Mouse (Mus musculus): ENCODE results near the gene Nfatc4.
A peak's percentile ranks its signal among the peaks of the same experiment; 100 is the strongest.

Gene Nfatc4

DNA sequence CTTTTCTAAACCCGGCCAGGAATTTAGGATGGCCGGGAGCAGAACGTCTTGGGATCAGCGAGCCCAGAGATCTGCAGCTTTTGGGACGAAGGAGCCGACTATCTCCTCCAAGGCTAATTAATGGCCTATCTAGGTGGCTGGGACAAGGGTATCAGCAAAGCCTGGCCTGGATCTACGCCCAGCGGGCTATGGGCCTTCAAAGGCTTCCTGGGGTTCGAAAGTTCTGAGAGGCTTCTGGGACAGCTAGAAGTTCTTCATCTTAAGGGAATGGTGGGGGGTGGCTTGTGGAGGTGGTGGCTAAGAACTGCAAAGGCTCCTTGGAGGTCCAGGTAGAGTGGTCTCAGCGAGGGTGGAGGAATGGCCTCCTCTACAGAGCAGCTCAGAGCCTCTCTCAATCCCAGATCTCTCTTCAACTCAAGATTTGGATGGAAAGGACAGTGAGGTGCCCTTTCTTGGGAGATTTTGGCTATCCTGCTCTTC, 1.1 kb downstream of the Nfatc4 start:
- peak; percentile 26 for DNase-seq

DNA sequence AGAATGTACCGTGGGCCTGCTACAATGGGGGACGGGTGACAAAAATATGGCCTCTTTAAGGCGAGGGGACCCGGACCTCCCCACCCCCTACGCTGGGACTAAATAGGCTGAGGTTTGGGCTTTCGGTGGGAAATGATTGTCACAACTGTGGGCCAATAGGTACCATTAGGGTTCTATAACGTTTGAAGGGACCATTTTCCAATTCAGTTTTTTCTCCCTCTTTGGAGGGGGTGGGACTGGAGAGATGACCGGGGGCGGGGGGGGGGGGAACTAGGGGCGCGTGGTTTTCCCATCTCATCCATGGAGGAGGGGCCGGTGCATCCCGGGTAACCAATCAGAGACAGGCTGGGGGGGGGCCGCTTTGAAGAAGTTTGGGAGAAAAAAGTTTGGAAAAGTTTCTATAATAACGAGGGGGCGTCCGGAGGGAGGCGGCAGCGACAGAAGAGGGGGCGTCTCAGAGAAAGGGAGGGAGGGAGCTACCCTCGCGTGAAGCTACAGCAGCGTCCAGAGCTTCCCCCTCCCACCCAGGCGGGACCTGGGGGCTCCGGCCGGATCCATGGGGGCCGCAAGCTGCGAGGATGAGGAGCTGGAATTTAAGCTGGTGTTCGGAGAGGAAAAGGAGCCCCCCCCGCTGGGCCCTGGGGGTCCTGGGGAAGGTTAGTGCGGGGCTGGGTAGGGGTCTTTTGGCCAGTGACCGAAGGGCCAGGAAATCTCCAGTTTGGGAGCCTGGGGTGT, 1.7 kb downstream of the Nfatc4 start:
- peak; percentile 12 for DNase-seq

GRCm38 (mm10) chr14:55825216-55826051, 2.5 kb downstream of the Nfatc4 start:
- peak; percentile 4 for DNase-seq

GRCm38 (mm10) chr14:55826142-55826541, 3.2 kb downstream of the Nfatc4 start:
- peak; percentile 1 for DNase-seq

DNA sequence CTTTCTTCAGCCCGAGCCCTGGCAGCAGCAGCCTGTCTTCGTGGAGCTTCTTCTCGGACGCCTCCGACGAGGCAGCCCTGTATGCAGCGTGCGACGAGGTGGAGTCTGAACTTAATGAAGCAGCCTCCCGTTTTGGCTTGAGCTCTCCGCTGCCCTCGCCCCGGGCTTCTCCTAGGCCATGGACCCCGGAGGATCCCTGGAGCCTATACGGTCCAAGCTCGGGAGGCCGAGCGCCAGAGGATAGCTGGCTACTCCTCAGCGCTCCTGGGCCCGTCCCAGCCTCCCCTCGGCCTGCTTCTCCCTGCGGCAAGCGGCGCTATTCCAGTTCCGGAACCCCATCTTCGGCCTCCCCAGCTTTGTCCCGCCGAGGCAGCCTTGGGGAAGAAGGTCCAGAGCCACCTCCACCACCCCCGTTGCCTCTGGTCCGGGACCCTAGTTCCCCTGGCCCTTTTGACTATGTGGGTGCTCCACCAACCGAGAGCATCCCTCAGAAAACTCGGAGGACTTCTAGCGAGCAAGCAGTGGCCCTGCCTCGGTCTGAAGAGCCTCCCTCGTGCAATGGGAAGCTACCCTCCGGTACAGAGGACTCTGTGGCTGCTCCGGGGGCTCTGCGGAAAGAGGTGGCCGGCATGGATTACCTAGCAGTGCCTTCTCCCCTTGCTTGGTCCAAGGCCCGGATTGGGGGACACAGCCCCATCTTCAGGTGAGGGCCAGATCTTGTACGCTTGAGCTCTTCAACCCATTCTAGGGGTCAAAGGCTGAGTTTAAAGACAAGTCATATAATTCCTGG, 3.8 kb downstream of the Nfatc4 start:
- DNase-seq: peak; percentile 1

- DNase-seq: peak; percentile 21
These were observed 5.8 kb downstream of the Nfatc4 start for GRCm38 (mm10) chr14:55828716-55829263.

DNA sequence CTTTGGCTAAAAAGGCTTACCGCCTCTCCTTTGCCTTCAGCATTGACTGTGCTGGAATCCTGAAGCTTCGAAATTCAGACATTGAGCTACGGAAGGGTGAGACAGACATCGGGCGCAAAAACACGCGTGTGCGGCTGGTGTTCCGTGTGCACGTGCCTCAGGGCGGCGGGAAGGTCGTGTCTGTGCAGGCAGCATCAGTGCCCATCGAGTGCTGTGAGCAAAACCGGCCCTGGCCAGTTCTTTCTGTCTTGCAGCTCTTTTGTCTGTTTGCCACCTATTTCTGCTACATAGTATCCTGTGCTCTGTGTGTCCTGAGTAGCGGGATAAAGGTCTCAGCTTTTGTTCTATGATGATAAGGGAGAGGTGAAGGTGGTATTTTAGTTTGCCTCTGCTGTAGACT, 6.9 kb downstream of the Nfatc4 start:
- DNase-seq: no peak

DNA sequence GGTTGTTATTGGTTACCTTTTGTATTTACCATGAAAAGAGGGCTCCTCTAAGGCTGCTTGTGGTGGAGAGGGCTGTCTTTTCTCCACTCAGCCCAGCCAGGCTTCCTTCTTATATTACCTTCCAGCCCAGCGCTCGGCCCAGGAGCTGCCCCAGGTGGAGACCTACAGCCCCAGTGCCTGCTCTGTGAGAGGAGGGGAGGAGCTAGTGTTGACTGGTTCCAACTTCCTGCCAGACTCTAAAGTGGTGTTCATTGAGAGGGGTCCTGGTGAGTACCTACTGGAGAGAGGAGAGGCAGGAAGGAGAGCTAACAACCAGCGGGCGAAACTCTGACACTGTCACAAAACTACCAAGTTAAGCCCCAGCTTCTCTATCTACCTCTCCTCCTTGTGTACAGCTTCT, 7.4 kb downstream of the Nfatc4 start:
- no peak for DNase-seq

GRCm38 (mm10) chr14:55833126-55833525, 10.2 kb downstream of the Nfatc4 start:
- DNase-seq: no peak

DNA sequence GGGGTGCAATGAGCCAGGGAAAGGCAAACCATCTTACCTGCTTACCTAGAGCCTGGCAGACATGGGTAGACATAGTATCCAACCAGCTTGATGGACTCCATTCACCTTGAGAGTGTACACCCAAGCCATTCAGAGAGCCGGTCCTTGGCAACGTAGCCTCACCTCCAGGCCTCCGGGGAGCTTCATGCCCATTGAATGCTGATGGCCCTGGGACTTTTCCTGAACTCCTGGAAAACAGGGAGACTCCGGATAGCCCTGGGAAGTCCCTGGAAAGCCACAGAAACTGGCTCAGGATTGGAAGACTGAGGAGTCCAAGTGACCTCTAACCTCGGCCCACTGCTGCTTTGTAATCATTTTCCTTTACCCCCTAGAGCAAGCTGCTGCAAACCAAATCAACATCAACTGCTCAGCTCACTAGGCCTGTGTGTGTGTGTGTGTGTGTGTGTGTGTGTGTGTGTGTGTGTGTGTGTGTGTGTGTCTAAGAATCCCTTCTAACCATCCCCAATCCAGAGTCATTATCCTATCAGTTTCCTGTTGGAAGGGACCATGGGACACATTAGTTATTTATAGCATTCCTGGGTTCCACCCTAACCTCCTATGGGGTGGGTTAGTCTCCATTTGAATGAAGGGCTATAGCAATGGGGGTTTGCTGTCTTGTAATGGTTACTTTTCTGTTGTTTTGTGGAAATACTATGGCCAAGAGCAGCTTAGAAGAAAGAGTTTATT, 12.0 kb downstream of the Nfatc4 start:
- DNase-seq: no peak

DNA sequence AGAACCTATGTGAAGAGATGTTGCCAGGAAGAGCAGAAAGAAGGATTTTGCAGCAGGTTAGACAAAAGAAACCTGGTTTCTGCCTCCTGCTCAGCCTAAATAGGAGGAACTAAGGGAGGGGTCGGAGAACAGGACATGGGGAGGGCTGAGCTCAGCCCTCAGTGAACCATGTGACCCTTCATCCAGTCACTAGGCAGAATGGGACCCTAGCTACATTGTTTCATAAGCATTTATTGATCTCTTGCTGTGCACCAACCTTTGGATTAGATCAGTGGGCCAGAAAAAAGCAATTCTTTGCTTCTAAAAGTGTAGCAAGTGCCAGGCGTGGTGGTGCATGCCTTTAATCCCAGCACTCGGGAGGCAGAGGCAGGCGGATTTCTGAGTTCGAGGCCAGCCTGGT, 15.4 kb downstream of the Nfatc4 start:
- no peak for DNase-seq

GRCm38 (mm10) chr14:55838740-55839139, 15.8 kb downstream of the Nfatc4 start:
- no peak for DNase-seq

- DNase-seq: no peak
These were observed 18.0 kb downstream of the Nfatc4 start for GRCm38 (mm10) chr14:55840853-55841366.

DNA sequence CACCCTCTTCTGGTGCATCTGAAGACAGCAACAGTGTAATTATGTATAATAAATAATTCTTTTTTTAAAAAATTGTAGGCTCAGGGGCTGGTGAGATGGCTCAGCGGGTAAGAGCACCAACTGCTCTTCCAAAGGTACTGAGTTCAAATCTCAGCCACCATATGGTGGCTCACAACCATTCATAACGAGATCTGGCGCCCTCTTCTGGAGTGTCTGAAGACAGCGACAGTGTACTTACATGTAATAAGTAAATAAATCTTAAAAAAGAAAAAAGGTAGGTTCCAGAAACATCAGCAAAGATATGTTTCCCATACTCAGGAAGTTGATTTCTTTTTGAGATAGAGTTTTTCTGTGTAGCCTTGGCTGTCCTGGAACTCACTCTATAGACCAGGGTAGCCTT, 19.9 kb downstream of the Nfatc4 start:
- DNase-seq: no peak

- DNase-seq: no peak
These were observed 22.8 kb downstream of the Nfatc4 start for GRCm38 (mm10) chr14:55845506-55846294.

DNA sequence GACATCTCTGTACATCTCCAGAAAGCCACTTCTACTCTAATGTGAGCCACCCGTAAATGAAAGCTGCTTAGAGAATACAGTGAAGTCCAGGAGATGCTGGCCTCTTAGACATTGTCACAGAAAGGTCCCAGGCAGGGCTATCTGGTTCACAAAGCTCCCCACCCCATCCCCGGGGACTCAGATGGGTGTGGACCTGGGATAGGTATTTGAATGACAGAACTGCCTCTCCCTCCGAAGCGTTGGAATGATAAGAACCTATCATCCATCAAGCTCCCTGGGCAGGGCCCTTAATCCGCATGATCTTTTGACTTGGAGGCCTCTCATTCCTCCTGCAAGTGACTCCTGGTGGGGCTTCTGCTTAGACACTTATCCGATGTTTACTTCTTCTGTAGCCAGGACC, 27.9 kb downstream of the Nfatc4 start:
- DNase-seq: no peak

GRCm38 (mm10) chr14:55852646-55853551, 30.0 kb downstream of the Nfatc4 start:
- no peak for DNase-seq

DNA sequence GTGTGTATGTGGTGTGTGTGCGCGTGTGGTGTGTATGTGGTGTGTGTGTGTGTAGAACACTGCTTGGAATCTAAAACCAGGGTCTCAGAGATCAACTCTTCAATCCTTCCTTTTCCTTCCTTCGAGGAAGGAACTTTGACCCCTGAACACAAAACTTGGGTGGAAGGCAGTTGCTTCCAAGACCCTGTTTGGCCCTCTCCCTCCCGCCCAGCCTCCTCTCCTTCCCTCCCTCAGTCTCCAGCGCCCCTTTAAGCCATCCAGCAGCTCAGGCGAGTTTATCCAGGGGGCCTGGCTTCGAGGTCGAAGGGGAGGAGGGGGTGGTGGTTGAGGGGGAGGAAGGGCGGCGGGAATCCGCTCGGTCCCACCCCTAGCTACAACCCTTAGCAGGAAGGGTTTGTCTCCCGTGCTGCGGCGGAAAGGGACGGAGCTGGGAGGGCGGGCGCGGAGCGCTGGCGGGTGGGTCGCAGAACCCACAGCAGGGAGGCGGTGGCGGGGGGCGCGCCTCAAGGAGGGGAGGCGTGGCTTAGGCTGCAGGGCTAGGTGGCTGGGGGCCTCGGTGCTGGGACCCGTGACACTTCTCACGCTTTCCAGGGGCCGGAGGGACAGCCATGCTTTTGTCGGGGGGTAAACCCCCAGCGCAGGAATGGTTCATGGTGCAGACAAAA, 30.8 kb downstream of the Nfatc4 start, which contains the start of gene Nynrin:
Gene Nynrin (plus strand): TSS at position 390 of the 665 bp plus-strand sequence.
- DNase-seq: no peak

DNA sequence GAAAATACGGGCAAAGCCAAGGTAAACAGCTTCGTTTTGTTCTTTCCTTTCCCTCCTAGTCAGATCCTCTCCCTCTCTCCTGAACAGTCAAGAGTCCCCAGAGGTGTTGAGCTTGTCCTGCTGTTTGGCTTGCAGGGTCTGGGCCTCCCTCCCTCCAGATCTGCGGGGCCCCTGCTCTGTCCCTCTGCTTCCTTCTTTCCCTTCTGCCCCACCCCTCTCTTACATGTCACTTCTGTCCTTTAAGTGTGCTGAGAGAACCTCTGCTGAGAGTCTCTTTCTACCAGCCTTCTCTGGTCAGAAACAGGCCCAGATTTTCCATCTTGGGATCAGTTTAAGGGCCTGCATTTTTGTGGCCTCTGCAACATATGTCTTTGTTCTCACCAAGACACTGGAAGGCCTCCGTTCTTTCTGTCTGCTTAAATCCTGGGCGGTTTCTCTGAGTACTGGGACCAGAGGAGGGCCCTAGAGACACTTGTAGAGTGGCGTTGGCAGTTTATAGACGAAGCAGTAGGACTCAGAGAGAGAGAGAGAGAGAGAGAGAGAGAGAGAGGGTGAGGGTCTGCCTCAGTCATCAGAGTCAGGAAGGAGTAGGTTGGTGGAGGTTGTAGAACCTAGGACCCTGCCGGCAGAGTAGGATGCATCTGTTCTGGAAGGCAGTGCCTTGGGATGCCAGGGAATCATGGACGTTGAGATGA, 31.6 kb downstream of the Nfatc4 start:
- DNase-seq: no peak

Measured in kidney, adult 11 months (tissue).